Mouse (Mus musculus) kidney, adult 18-20 months (tissue): Measurements from ENCODE around the gene Vmn1r45.
"Not testable (repeated sequence)": the region's sequence is repeated elsewhere in the genome, so short reads cannot be mapped to it uniquely, and the experiment has no call there.

ENCODE experiments used
- DNase-seq: peaks from one replicate; pipeline ENCODE4 v3.0.0; 2021

Vmn1r45 gene

DNA sequence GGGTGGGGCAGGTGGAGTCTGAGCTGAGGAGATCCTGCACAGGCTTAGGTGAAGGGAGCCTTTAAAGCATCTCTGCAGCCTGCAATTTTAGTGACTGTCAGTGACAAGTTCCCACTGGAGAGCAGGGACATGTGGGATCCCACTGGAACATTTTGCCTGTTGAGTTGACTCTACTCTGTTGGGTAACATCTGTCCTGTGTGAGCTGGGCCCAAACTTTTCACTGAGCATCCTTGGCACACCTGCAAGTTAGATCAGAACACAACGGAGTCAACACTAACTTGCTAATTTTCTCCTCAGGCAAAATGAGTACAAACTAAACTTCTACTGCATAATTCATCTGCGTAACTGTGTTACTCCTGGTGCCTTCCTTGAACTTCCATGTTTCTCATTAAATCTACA lies at the start of gene Vmn1r45:
TSS of gene Vmn1r45 (minus strand) at position 101 of the 400 bp plus-strand sequence.
- DNase-seq = not testable (repeated sequence)

DNA sequence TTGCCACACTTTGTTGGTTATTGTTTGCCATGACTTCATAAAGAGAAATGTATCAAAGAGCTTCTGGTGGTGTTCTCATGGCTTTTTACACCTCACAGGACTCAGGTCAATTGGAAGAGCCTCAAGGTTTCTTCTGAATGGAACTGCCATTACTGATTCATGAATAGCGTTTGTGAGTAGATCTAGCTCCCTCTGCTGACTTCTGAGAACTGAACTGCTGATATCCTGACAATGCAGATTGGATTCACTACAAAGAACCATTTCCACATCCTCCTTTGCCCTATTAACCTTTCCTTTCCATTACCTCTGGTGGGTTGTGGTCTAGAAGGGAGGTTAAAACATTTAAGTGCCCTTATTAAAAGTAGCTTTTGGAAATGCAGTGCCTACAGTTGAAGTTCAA lies 45.6 kb upstream of the Vmn1r45 start:
- DNase-seq = no peak

DNA sequence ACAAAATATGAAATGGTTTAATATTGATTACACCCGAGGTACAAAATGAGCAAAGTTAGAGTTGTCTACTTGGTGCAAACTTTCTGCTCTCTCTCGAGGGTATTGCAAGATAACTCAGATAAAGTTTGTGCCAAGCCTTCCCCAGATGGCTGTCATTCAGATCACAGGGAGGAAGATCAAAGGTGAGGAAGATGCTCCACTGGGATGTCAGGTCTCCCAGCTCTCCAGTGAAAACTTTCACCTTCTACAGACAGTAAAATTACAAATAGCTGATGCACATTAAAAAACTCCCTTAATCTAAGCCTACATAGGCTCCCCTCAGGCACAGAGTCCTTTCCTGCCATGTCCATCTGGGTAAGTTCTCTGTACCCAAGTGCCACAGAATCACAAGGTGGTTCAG lies 28.6 kb upstream of the Vmn1r45 start, which contains the start of gene Vmn1r46:
TSS of gene Vmn1r46 (plus strand) at position 301 of the 400 bp plus-strand sequence.
- no peak for DNase-seq

DNA sequence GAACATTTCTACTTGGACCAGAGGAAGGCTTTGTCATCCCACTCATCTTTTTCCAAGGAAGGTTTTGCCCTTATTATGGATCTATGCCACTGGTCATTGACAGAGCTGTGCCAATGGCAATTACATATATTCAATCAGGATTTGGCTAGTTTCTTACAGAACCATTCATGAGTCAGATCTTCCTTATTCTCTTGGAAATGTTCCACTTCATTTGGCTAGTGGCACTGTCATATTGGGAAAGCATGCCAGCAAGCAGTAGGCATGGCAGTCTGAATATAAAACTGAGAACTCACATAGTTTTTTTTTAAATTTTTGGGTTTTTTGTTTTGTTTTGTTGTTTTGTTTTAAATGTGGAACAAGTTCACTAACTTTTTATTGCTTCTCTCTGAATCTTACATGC lies 25.9 kb upstream of the Vmn1r45 start:
- DNase-seq = no peak

DNA sequence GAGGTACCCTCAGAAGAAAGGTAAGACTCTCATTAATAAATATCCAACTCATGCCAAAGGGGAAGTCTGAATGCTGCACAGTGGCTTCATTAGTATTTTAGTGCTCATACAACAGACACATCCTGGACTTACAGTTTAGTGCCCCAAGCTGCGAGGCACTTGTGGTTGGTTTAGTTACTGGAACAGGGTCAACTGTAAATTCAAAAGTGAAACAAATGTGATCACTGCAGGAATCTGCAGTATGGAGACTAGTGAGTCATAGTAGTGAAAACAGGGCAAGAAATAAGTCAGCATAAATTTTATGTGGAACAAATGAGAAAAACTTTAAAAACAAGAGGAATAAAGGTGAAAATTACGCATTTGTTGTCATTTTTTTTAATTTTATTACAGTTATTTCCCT lies 13.2 kb upstream of the Vmn1r45 start:
- DNase-seq = no peak

DNA sequence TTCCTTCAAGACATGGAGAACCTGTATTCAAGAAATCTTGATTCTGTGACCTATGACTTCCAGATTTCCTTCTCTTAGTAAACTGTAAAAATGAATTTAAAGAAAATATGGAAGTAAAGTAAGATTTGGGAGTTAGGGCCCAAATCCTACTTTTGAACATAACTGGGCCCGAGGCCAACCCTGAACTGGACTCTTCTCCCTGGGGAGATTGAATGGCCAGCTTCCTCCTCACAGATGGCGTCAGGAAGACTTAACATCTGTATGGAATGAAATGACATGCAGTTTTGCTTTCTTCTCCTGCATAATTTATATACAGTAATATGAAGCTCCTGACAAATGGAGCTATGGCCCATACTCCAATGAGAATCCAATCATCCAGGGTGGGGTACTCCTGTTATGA lies 528 bp upstream of the Vmn1r45 start:
- no peak for DNase-seq

DNA sequence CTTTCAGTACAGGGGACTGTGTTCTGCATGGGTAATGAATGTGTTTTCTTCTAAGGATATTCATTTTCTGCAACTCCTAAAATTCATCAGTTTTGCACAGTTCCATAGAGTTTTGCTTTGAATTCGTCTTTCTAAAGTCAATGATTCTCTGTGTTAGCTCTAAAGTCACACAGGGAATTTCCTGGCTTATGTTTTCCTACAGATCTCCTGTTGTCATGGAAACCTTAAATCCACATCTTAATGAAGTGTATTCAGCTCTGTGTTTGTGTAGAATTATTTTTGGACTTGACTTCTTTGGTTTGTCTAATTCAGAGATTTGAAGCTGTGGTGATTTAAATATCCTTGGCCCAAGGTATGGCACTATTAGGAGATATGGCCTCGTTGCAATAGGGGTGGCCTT lies 56.6 kb downstream of the Vmn1r45 start:
- DNase-seq = no peak

DNA sequence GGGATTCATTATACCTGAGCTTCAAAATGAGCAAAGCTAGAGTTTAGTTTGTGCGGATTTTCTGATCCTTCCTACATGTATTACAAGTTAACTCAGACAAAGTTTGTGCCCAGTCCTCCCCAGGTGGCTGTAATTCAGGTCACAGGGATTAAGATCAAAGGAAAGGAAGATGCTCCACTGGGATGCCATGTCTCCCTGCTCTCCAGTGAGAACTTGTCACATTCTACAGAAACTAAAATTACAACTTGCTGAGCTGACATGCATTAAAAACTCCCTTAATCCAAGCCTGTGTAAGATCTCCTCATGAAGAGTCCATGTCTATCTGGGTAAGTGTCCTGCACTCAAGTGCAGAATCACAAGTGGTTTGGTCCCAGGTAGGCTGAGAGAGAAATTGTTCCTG lies 57.0 kb downstream of the Vmn1r45 start, which contains the start of gene Vmn1r44:
TSS of gene Vmn1r44 (plus strand) at position 301 of the 400 bp plus-strand sequence.
- no peak for DNase-seq
